Mouse (Mus musculus): ENCODE measurements around the gene Utp4.

Gene Utp4

GRCm38 (mm10) chr8:106937081-106937800, 43.8 kb downstream of the Utp4 start:
- no peak for DNase-seq (ENCODE audit: low spot score)

DNA sequence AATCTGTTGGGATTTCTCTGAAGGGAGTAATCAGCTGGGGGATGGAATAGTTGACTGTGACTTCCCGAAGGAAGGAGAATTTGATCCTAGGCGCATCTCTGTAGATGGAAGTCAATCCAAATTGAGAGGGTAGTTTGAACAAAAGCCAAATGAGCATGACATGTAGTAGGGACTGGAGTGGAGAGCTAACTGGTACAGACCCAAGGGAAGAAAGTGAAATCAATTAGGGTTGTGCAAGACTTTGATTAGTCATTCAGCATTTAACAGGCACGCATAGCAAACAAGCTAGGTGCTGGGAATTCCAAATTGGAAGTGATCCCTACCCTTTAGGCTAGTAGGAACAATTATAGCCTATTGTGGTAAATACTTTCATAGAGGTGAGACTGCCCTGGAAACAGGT, 48.4 kb downstream of the Utp4 start:
- DNase-seq (ENCODE audit: low spot score), result no peak

DNA sequence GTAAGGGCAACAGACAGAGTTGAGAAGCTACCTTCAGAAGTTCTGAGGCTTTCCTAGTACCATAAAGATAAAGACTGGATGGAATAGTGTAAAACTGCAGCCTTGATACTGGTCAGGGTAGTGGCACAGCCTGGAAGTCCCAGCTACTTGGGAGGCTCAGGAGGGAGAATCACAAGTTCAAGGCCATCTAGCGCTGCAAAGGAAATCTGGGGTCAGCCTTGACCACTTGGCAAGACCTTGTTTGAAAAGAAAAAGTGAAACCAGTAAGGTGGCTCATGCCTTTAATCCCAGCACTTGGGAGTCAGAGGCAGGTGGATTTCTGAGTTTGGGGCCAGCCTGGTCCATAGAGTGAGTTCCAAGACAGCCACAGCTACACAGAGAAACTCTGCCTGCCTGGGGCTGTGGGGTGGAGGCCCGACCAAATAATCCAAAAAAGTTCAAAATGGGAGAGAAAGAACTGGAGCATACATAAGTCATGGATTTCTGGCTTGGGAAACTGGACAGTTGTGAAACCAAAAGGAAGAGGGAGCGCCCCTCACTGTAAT, 50.5 kb downstream of the Utp4 start:
- no peak for DNase-seq (ENCODE audit: low spot score)

GRCm38 (mm10) chr8:106944756-106945155, 51.3 kb downstream of the Utp4 start:
- DNase-seq (ENCODE audit: low spot score), result no peak

DNA sequence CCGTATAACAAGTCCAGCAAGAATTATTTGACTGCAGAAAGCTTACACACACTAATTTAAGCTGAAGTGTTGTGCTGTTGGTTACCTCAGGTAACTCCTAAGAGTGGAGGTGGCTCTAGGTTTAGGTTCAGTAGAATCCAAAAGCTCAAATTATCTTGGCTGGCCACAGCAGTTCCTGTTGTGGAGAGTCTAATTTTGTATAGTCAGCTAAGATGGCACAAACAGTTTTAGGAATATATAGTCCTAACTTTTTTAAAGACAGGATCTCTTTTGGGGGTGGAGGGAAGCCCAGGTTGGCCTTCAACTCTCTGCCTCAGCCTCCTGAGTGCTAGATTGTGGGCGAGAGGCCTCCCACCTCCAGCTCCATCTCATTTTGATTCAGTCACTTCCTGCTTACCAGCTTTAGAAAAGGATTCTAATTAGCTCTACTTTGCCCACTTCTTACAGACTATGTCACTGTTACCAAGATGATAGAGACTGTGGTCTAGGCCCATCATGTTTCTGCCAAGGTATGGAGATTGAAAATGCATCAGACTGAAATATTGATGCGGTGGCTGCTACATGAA, 55.3 kb downstream of the Utp4 start:
- DNase-seq (ENCODE audit: low spot score), result no peak

GRCm38 (mm10) chr8:106951707-106952106, 58.3 kb downstream of the Utp4 start:
- DNase-seq (ENCODE audit: low spot score), result no peak

- DNase-seq (ENCODE audit: low spot score), result no peak
Observed at GRCm38 (mm10) chr8:106953571-106953970, 60.1 kb downstream of the Utp4 start.

DNA sequence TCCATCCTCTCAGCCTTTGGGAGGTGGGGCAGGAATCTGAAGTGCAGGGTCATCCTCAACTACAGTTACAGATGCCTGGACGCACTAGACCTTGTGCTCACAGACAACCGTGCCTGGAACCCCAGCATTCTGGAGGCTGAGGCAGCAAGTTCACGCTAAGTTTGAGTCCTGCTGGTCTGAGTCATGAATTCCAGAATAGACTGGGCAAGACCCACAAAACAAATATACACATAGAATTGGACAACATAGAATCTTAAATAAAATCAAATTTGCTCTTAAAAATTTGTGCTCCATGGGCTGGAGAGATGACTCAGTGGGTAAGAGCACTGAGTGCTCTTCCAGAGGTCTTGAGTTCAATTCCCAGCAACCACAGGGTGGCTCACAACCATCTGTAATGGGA, 63.6 kb downstream of the Utp4 start:
- DNase-seq (ENCODE audit: low spot score), result no peak

- DNase-seq (ENCODE audit: low spot score), result no peak
Observed at GRCm38 (mm10) chr8:106958212-106958611, 64.8 kb downstream of the Utp4 start.

- no peak for DNase-seq (ENCODE audit: low spot score)
Observed at GRCm38 (mm10) chr8:106959626-106960025, 66.2 kb downstream of the Utp4 start.

- no peak for DNase-seq (ENCODE audit: low spot score)
Observed at GRCm38 (mm10) chr8:106962322-106962721, 68.9 kb downstream of the Utp4 start.

DNA sequence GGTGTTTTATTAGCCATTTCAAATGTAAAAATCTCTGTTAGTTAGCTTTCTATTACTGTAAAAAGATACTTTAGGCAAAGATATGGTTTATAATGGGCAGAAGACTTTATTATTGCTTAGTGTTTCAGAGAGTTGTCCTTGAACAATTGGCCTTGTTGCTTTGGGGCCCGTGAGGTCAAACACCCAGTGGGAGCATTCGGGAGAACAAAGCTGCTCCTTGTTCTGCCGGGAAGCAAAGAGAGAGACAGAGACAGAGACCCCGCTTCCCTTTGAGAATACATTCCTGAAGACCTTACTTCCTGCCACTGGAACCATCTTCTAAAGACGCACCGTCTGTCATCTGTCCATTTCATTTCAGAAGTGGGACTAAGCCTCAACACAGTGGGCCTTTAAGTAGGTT, 69.9 kb downstream of the Utp4 start:
- DNase-seq (ENCODE audit: low spot score), result peak; percentile 21

DNA sequence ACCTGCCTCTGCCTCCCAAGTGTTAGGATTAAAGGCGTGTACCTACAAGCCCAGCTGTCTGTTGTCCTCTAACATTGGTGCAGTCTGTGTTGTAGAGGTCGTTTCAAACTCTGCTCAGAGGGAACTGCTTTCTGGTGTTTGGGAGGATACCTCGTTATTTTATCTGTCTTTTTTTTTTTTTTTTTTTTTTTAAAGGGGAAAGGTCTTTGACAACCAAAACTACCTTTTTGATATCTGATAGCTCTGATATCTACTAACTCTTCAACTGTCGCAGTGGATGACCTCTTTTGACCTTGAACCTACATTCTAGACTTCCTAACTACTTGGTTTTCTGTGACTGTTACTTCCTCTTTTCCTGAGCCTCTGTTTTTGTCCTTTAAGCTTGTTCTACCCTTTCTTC, 71.1 kb downstream of the Utp4 start:
- no peak for DNase-seq (ENCODE audit: low spot score)

DNA sequence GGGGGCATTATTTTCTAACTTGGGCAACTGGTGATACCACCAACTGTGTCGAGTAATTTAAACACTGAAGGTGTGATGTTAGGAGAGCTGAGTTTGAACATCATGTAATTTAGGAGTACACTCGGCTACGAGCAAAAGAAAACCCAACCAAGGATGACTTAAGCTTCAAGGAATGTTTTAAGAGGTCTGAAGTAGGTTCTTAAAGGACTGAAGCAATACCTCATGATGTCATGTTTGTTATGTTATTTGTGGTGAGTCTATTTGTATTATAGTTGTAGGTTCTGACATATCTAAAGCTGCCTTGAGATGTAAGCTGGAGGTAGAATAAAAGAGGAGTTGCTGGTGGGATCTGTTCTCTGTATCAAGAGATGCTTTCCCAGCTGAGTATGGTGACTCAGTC, 76.5 kb downstream of the Utp4 start:
- DNase-seq (ENCODE audit: low spot score), result no peak

- DNase-seq (ENCODE audit: low spot score), result no peak
Observed at GRCm38 (mm10) chr8:106971916-106972315, 78.5 kb downstream of the Utp4 start.

Data from retina, embryonic 14.5 days (tissue).